Mouse (Mus musculus) midbrain, embryonic 16.5 days (tissue): ENCODE results near the gene Mylk3. TPM values are rescaled to one million over a fixed set of nuclear protein-coding genes. Genes with fewer than 3 reads are reported as not detected.

Source experiments
- ATAC-seq: fragments of 200-750 bp; cut with Nextera tagmentation; 2 replicates; pipeline ENCODE4 v1.8.0; 2017; ENCODE audit warnings: moderate TSS enrichment
- H3K27ac ChIP-seq: fragments of 300-500 bp; sonication (generic); 2 replicates; pipeline ENCODE4 v1.5.1; 2014; ENCODE audit warnings: mild to moderate bottlenecking, low read length, mixed read lengths
- H3K27me3 ChIP-seq: fragments of 300-500 bp; sonication (generic); 2 replicates; pipeline ENCODE4 v1.6.1; 2014; ENCODE audit warnings: low read depth, low read length, mixed read lengths; ENCODE audit not compliant: control insufficient read depth, insufficient read depth
- H3K36me3 ChIP-seq: fragments of 300-500 bp; sonication (generic); 2 replicates; pipeline ENCODE4 v1.6.1; 2014; ENCODE audit warnings: mild to moderate bottlenecking, low read length, moderate library complexity, mixed read lengths; ENCODE audit not compliant: control insufficient read depth, insufficient read depth
- H3K4me1 ChIP-seq: fragments of 300-500 bp; sonication (generic); 2 replicates; pipeline ENCODE4 v1.6.1; 2014; ENCODE audit warnings: mild to moderate bottlenecking, low read length, mixed read lengths; ENCODE audit not compliant: control insufficient read depth, insufficient read depth
- H3K4me2 ChIP-seq: fragments of 300-500 bp; sonication (generic); 2 replicates; pipeline ENCODE4 v1.6.1; 2014; ENCODE audit warnings: mild to moderate bottlenecking, low read length, mixed read lengths
- H3K4me3 ChIP-seq: fragments of 300-500 bp; sonication (generic); 2 replicates; pipeline ENCODE4 v1.5.1; 2014; ENCODE audit warnings: low read depth, mild to moderate bottlenecking, low read length, moderate library complexity, mixed read lengths
- H3K9ac ChIP-seq: fragments of 300-500 bp; sonication (generic); 2 replicates; pipeline ENCODE4 v1.6.1; 2014; ENCODE audit warnings: low read depth, low read length, mixed read lengths
- H3K9me3 ChIP-seq: fragments of 300-500 bp; sonication (generic); replicated peaks from 2 replicates; pipeline ENCODE4 v1.6.1; 2014; ENCODE audit warnings: mild to moderate bottlenecking, low read length, mixed read lengths; ENCODE audit not compliant: control insufficient read depth, poor library complexity, severe bottlenecking
- WGBS: fragments of 180-500 bp; shearing (Covaris S2); extraction: QIAGEN DNeasy Blood & Tissue Kit; methylation state at CpG from one replicate; pipeline ENCODE4 v1.1.7; 2014; 5-methylcytosine and 5-hydroxymethylcytosine counted together
- polyA plus RNA-seq: library from polyadenylated mRNA; unstranded; fragments of >200 nt; fragmentation: Nextera tagmentation; extraction: Ambion mirVana; gene quantifications from 2 replicates; pipeline ENCODE4 v1.2.1, GENCODE M21; 2015

Gene Mylk3
- polyA plus RNA-seq, 1 experiment from 2014 or later: 0.36 TPM

DNA sequence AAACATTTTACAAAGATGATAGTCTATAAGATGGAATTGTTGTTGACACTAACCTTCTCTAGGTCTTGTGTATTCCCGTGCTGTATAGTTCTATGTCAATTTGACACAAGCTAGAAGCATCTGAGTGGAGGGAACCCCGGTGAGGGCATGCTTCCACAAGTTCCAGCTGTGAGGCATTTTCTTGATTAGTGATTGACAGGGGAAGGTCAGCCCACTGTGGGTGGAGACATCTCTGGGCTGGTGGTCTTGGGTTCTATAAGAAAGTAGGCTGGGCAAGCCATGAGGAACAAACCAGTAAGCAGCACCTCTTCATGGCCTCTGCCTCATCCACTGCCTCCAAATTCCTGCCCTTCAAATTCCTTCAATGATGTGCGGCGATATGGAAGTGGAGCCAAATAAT lies 11.9 kb downstream of the Mylk3 start:
- no peak for ATAC-seq
- Histone ChIP-seq H3K27ac (no peak overlapping the region), H3K36me3 (no peaks in the 10 kb centered on the region), H3K4me3 (no peak overlapping the region), H3K4me2 (no peak overlapping the region), H3K4me1 (no peaks in the 10 kb centered on the region), H3K27me3 (no peaks in the 10 kb centered on the region), H3K9me3 (no peaks in the 10 kb centered on the region), H3K9ac (no peak overlapping the region)
- 70% methylated on average over 4 of the region's 4 CpGs for WGBS

DNA sequence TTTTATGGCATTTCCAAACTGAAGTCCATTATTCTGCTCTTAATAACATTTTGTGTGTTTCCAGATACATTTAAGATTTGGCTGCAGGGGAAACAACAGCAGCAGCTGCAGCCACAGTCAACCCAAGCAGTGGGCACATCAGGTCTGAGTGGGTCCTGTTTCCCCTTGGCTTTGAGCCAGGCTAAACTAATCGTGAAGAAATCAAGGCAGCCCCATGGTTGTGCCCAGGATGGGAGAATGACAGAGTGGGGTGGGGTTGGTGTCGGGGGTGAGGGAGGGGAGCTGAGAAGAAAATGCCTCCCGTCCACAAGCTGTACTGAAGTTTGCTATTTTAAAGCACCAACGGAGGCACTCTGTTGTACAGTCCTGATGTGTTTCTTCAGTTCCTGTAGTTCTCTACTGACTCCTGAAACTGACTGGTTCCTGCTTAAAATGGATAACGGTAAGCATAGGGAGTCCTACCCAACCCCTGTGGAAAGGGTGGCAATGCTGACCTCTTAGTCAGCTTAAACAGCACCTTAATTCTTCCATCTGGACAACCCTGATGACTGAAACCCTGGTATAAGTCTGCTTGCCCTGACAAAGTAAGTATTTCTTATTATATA lies 12.6 kb downstream of the Mylk3 start:
- Histone ChIP-seq H3K27ac (no peak overlapping the region), H3K4me3 (no peak overlapping the region), H3K9me3 (no peaks in the 10 kb centered on the region), H3K27me3 (no peaks in the 10 kb centered on the region), H3K9ac (no peak overlapping the region), H3K4me2 (no peak overlapping the region), H3K36me3 (no peaks in the 10 kb centered on the region), H3K4me1 (no peaks in the 10 kb centered on the region)
- ATAC-seq: no peak
- WGBS: 67% methylated on average over 5 of the region's 5 CpGs

DNA sequence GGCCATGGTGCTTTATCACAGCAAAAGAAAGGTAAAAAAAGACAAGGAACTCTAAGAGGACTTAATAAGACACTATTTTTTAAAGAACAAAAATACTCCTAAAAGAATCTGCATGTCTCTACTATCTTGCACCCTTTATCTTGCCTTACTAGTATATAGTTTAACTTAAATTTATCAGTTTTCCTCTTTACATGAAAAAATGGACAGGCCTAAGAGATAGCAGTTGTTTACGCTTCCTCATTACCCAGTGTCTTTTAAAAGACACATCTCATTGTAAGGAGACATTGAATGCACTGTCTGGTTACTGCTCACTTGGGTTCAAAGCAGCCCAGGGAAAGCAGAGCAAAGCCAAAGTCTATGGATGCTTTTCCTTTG lies 13.7 kb downstream of the Mylk3 start:
- Histone ChIP-seq H3K4me2 (no peak overlapping the region), H3K27me3 (no peaks in the 10 kb centered on the region), H3K36me3 (no peaks in the 10 kb centered on the region), H3K4me3 (no peak overlapping the region), H3K9me3 (no peaks in the 10 kb centered on the region), H3K4me1 (no peaks in the 10 kb centered on the region), H3K9ac (no peak overlapping the region), H3K27ac (no peak overlapping the region)
- no peak for ATAC-seq
- 93% methylated on average over 1 of the region's 1 CpGs for WGBS

DNA sequence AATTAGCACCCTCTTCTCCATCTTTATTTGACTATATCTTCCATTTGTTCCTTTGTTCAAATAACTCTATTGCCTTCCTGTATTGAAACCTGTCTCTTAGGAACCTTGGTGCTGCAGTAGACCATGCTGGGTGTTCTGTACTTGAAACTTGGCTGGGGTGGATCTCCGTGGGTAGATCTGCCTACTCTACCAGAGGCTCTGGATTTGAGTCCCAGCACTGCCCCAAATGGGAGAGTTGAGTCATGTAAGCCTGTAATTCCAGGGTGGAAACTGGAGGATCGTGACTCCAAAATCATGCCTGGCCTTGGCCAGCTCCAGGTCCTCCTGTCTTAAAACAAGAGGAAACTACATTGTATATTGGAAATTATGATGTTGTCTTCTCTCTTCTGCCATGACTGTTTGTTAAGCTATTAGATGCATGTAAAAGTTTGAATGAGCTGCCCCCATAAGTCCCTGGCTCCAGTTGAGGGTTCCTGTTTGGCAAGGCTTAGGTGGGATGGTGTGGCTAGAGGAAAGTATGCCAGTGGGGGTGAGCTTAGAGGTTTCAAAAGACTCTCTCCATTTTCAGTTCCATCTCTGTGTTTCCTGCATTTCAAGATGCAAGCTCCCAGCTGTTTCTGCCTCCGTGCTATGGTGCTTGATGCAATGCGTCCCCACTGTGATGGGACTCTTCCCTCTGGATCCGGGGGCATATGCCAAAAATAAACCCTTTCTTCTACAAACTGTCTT lies 14.2 kb downstream of the Mylk3 start:
- H3K36me3 ChIP-seq: no peaks in the 10 kb centered on the region
- WGBS: 84% methylated on average over 5 of the region's 5 CpGs
- H3K4me2 ChIP-seq: no peak overlapping the region
- no peaks in the 10 kb centered on the region for H3K4me1 ChIP-seq
- H3K9me3 ChIP-seq: no peaks in the 10 kb centered on the region
- H3K27ac ChIP-seq: no peak overlapping the region
- no peak overlapping the region for H3K9ac ChIP-seq
- H3K27me3 ChIP-seq: no peaks in the 10 kb centered on the region
- H3K4me3 ChIP-seq: no peak overlapping the region
- no peak for ATAC-seq

DNA sequence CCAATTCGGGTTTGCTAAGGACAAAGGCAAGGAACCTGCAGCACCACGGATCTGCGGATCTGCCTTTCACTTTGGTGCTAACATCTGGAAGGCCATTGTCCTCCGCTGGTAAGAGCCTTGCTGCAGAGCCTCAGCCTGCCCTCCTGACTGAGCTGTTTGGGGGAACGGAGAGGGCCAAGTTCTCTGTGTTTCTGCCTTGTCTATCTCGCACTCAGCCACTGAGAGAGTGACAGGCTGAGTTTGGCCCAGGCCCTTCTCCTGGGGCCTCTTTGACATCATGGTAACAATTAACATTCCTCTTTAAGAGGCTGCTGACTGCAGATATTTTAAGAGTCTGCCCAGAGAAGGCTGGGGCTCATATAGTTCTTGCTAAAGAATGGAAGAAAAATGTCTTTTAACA lies 21.0 kb downstream of the Mylk3 start:
- Histone ChIP-seq H3K4me1 (no peaks in the 10 kb centered on the region), H3K27me3 (no peaks in the 10 kb centered on the region), H3K36me3 (no peaks in the 10 kb centered on the region), H3K4me2 (no peak overlapping the region), H3K9me3 (no peaks in the 10 kb centered on the region), H3K9ac (no peak overlapping the region), H3K27ac (no peak overlapping the region), H3K4me3 (no peak overlapping the region)
- 66% methylated on average over 6 of the region's 6 CpGs for WGBS
- ATAC-seq: no peak

DNA sequence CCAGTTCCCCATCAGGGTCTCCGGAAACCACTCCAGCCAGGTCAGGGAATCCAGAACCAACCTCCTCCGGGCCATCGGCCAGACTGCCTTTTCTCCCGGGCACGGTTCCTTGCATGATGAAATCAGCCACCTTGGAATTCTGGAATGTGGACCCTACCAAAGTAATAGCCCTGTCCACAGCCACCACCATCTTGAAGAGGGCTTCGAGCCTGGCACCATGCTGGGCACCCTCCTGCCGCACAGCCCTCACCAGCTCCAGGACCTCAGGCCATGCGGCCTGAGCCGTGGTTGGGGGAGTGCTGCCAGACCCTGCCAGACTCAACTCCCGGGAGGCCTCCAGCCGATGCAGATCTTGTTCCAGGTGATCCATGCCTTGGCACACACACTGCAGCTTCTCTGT lies 21.5 kb downstream of the Mylk3 start:
- 86% methylated on average over 11 of the region's 11 CpGs for WGBS
- no peak overlapping the region for H3K4me2 ChIP-seq

DNA sequence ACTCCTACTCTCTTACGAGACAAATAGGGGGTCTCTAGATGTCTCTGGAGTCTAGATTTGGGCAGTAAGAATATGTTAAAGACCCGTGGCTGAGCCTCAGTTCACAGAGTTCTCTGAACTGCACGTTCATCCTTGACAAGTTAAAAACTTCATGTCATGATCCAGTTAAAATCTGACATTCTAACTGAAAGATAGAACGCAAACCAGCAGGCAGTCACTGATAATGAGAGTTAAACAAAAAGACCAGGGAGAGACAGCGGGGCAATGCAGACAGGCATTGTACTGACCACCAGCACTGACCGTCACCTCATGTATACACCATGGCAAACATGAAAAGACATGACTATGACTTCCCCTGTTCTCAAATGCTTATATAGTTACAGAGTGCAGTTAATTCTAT lies 22.7 kb downstream of the Mylk3 start:
- no peak overlapping the region for H3K9ac ChIP-seq
- H3K27me3 ChIP-seq: no peaks in the 10 kb centered on the region
- no peak overlapping the region for H3K27ac ChIP-seq
- no peak overlapping the region for H3K4me2 ChIP-seq
- no peak for ATAC-seq
- WGBS: 71% methylated on average over 6 of the region's 6 CpGs
- H3K36me3 ChIP-seq: no peaks in the 10 kb centered on the region
- H3K4me3 ChIP-seq: no peak overlapping the region
- no peaks in the 10 kb centered on the region for H3K4me1 ChIP-seq
- no peaks in the 10 kb centered on the region for H3K9me3 ChIP-seq

More for the DNA sequence above, 21.5 kb downstream of the Mylk3 start:
- Histone ChIP-seq H3K27me3 (no peaks in the 10 kb centered on the region), H3K4me1 (no peaks in the 10 kb centered on the region), H3K4me3 (no peak overlapping the region), H3K9ac (no peak overlapping the region), H3K9me3 (no peaks in the 10 kb centered on the region), H3K36me3 (no peaks in the 10 kb centered on the region), H3K27ac (no peak overlapping the region)
- no peak for ATAC-seq

DNA sequence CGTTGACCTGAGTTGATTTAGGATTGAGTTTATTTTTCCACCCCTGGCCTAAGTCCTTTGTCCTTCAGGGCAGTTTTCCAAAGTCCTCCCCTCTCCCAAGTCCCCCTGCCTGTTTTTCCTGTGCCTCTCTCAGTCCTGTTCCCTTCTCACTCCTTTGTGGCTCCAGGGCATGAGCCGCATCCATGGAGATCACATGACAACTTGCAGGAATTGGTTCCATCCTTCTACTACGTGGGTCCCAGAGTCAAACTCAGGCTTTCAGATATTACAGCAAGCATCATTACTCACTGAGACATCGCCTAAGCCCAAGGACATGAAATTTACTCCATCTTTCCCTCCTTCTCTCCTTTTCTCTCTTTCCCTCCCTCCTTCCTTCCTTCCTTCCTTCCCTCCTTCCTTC lies 23.9 kb downstream of the Mylk3 start:
- 82% methylated on average over 4 of the region's 4 CpGs for WGBS
- Histone ChIP-seq H3K27me3 (no peaks in the 10 kb centered on the region), H3K36me3 (no peaks in the 10 kb centered on the region), H3K4me1 (no peaks in the 10 kb centered on the region), H3K4me3 (no peak overlapping the region), H3K27ac (no peak overlapping the region), H3K4me2 (no peak overlapping the region), H3K9me3 (no peaks in the 10 kb centered on the region), H3K9ac (no peak overlapping the region)
- no peak for ATAC-seq

DNA sequence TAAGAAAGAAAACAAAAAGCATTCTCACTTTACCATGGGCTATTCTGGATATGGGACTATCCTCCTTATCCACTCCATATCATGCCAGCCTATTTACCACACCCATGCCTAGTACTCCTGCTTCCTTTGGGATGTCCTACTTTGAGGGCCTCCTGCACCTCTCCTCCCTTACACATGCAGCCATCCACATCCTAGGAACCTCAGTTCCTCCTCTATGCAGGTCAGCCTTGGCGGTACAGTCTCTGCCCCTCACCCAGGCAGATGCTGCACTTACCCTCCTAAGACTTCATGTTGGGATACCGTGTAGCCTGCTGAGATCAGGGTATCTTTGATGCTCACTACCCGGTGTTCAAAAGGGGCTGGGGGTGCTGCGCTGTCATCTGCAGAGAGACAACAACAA lies 32.9 kb downstream of the Mylk3 start:
- Histone ChIP-seq H3K9me3 (no peaks in the 10 kb centered on the region), H3K27ac (no peak overlapping the region), H3K9ac (no peak overlapping the region), H3K27me3 (no peaks in the 10 kb centered on the region), H3K4me1 (no peaks in the 10 kb centered on the region), H3K36me3 (no peaks in the 10 kb centered on the region), H3K4me3 (no peak overlapping the region), H3K4me2 (no peak overlapping the region)
- 82% methylated on average over 4 of the region's 4 CpGs for WGBS
- ATAC-seq: no peak
